Mouse (Mus musculus): ENCODE data around the gene Dnah5. TPM values are rescaled to one million over a fixed set of nuclear protein-coding genes. Genes with fewer than 3 reads are reported as not detected.

The Dnah5 gene
- total RNA-seq (2023): not detected

DNA sequence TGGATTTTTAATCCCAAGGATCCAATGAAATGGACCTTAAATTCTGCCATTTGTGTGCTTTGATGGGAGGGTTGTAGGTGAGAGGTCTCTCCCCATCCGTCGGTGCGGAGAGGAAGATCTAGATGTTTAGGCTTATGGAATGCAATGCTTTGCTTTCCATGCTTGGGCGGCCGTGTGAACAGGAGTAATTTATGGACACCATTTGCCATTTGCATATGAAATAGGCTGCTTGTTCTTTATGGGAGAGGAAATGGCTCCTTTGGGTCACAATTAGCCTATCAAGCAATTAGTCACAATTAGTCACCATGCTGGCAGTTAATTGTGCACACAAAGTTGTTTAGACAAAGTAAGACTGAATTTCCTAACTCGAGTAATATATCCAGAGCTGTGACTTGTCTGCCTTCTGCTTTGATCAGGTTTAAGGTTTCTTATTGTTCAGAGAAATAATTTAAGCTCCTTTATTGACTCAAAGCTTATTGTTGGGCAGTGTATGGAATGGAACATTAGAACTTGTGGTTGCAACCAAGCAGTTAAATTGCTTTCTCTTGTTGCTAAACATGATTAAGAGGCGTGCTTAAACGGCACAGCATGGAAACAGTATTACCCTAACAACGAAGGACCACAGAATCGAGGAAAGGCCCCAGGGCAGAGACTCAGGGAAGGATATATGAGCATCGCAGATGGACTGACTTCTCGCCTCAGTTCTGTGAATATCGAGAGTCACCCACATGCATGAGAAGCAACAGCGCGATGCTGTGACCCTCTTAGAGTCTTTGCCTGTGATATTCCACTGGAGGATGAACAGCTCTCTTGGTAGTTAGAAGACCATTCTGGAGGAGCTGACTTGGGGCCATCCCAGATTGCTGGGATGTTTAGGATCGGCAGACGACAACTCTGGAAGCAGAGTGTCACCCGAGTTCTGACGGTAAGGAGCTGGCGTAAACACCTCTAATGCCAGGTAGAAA lies at the start of gene Dnah5:
Gene Dnah5, plus strand, starts transcription at position 642 of the 965 bp plus-strand sequence.

Other genes with a start within 250 kb of the Dnah5 start
- gene Trio, start 177.9 kb upstream of the Dnah5 start, total RNA-seq (2023): 10 to 100 TPM; 31.1 to 32.5 TPM